Mouse (Mus musculus): Measurements from ENCODE around the gene Ccdc78. TPM values are rescaled to one million over a fixed set of nuclear protein-coding genes. Genes with fewer than 3 reads are reported as not detected.

The Ccdc78 gene
- polyA plus RNA-seq, 1 experiment from 2014 or later: 0.12 TPM

DNA sequence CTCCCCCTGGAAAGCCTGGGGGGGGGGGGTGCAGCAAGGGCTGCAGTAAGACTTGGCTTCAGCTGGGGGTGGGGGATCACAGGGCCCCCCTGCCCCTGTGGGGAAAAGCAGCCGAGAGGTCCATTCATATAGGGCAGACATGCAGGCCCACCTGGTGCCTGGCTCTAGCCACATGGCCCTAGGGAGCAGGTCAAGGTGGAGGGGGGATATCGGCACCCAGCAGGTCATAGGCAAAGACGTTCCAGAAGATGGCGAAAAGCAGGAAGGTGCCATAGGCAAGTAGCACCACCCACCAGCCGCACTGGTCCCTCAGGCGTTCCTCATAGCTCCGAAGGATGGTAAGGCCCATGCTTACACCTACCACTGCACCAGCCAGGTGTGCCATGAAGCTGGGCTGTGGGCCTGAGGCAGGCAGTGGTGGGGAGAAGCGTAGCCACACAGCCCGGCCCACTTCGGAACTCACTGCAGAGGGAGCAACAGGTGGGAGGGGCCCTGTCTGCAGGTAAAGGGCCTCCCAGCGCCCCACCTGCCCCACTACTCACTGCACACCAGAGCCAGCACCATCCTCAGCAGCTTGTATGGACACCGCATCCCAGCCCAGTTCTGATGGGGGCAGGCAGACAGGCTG, 48.3 kb downstream of the Ccdc78 start:
- H3K4me1 ChIP-seq (ENCODE audit: insufficient read depth): peaks cover 40% of the 10 kb centered on the region
- peak overlapping the region; percentile 97; the same call in 1 of the 2 replicates for H3K27ac ChIP-seq (ENCODE audit: low read depth)
- peaks cover 55% of the 10 kb centered on the region for H3K36me3 ChIP-seq (ENCODE audit: insufficient read depth)
- WGBS: 73% methylated on average over 12 of the region's 12 CpGs
- H3K4me2 ChIP-seq: peak overlapping the region; percentile 89
- no peaks in the 10 kb centered on the region for H3K9me3 ChIP-seq (ENCODE audit: low read depth, low read length)
- ATAC-seq (ENCODE audit: insufficient read depth) (no peak), DNase-seq (no peak)
- peak overlapping the region; percentile 69 for H3K9ac ChIP-seq
- no peaks in the 10 kb centered on the region for H3K27me3 ChIP-seq (ENCODE audit: insufficient read depth, low read length)
- peak overlapping the region; percentile 82 for H3K4me3 ChIP-seq (ENCODE audit: low read depth, low read length)
- TF ChIP-seq CTCF (IDR thresholded peaks at IDR 0.05; ENCODE audit: low read depth): no peak

DNA sequence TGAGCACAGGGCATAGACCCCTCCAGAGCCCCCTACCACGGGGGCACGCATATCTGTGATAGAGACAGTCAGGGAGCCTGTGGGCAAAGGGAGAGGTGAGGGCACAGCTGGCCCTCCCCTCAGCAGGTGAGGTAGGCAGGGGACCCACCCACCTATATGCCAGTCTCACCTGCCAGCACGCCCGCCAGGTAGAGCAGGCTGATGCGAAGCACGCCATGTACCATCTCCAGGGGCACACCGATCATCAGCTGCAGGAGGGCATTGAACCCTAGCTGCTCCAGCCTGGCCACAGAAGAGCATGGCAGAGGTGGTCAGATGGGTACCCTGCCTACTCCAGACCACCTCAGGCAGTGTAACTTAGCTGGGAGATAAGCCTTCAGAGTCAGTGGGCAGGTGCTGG, 48.9 kb downstream of the Ccdc78 start:
- peaks cover 37% of the 10 kb centered on the region for H3K4me1 ChIP-seq (ENCODE audit: insufficient read depth)
- H3K27me3 ChIP-seq (ENCODE audit: insufficient read depth, low read length): no peaks in the 10 kb centered on the region
- no peaks in the 10 kb centered on the region for H3K9me3 ChIP-seq (ENCODE audit: low read depth, low read length)
- no peak overlapping the region for H3K27ac ChIP-seq (ENCODE audit: low read depth)
- peak overlapping the region; percentile 89; the same call in 1 of the 2 replicates for H3K4me2 ChIP-seq
- no peak overlapping the region for H3K9ac ChIP-seq
- H3K4me3 ChIP-seq (ENCODE audit: low read depth, low read length): peak overlapping the region; percentile 82
- WGBS: 94% methylated on average over 7 of the region's 7 CpGs
- ATAC-seq (ENCODE audit: insufficient read depth): no peak
- DNase-seq: no peak
- TF ChIP-seq CTCF (IDR thresholded peaks at IDR 0.05; ENCODE audit: low read depth): no peak
- H3K36me3 ChIP-seq (ENCODE audit: insufficient read depth): peaks cover 55% of the 10 kb centered on the region

DNA sequence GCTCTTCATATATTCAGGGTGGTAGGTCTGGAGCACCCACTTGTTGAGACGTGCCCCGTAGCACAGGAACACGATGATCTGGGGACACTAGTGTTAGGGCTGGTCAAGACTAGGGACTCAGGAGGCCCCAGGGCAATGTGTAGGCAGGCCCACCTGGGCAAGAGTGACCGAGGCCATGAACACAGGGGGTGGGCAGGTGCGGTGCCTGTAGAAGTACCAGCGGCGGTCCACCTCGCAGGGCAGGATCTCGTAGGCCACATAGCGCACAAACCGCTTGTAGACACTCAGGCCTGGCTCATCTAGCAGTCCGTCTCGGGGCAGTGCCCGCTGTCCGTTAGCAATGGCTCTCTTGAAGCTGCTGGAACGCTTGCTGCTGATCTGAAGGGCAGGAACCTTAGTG, 49.4 kb downstream of the Ccdc78 start:
- peaks cover 37% of the 10 kb centered on the region for H3K4me1 ChIP-seq (ENCODE audit: insufficient read depth)
- no peak for ATAC-seq (ENCODE audit: insufficient read depth)
- no peaks in the 10 kb centered on the region for H3K9me3 ChIP-seq (ENCODE audit: low read depth, low read length)
- no peaks in the 10 kb centered on the region for H3K27me3 ChIP-seq (ENCODE audit: insufficient read depth, low read length)
- no peak overlapping the region for H3K4me3 ChIP-seq (ENCODE audit: low read depth, low read length)
- peak overlapping the region; percentile 4; the same call in 1 of the 2 replicates for H3K4me2 ChIP-seq
- H3K36me3 ChIP-seq (ENCODE audit: insufficient read depth): peaks cover 55% of the 10 kb centered on the region
- DNase-seq: no peak
- H3K27ac ChIP-seq (ENCODE audit: low read depth): no peak overlapping the region
- WGBS: 90% methylated on average over 16 of the region's 16 CpGs
- no peak overlapping the region for H3K9ac ChIP-seq
- no peak for TF ChIP-seq CTCF (IDR thresholded peaks at IDR 0.05; ENCODE audit: low read depth)

DNA sequence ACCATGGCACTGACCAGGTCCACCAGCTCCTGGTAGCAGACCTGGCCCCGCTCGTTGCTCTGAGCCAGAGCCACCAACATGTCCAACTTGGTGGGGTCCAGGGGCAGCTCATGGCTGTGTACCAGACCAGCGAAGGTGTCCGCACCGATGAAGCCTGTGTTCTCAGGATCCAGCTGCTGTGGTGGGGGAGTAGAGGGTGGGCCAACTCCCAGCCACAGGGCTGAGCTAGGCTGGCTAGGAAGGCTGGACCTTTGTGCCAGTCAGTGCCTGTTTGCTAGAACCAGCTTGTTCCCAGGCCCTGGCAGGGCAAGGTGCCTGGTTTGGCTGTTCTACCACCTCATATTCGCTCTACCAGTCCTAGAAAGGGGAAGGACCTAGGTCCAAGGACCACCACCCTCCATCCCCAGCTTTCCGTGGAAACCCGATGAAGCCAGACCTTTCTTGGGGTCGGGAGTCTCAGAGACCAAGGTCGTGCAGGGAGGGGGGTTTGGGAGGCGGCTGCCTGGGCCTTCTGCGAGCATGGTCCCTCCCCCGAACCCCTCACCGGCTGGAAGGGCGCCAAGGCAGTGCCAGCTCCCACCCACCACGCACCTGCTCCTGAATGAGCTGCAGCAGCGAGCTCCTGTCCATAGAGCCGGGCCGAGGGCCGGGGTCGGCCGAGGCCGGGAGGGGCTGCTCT, 50.2 kb downstream of the Ccdc78 start:
- WGBS: 19% methylated on average over 23 of the region's 23 CpGs
- TF ChIP-seq CTCF (IDR thresholded peaks at IDR 0.05; ENCODE audit: low read depth): no peak
- peaks cover 31% of the 10 kb centered on the region for H3K4me1 ChIP-seq (ENCODE audit: insufficient read depth)
- H3K9me3 ChIP-seq (ENCODE audit: low read depth, low read length): no peaks in the 10 kb centered on the region
- peak overlapping the region; percentile 34 for H3K4me3 ChIP-seq (ENCODE audit: low read depth, low read length)
- peak overlapping the region; percentile 53 for H3K9ac ChIP-seq
- no peaks in the 10 kb centered on the region for H3K27me3 ChIP-seq (ENCODE audit: insufficient read depth, low read length)
- no peak for DNase-seq
- H3K27ac ChIP-seq (ENCODE audit: low read depth): peak overlapping the region; percentile 30; the same call in 1 of the 2 replicates
- no peak for ATAC-seq (ENCODE audit: insufficient read depth)
- peak overlapping the region; percentile 74 for H3K4me2 ChIP-seq
- H3K36me3 ChIP-seq (ENCODE audit: insufficient read depth): peaks cover 55% of the 10 kb centered on the region

DNA sequence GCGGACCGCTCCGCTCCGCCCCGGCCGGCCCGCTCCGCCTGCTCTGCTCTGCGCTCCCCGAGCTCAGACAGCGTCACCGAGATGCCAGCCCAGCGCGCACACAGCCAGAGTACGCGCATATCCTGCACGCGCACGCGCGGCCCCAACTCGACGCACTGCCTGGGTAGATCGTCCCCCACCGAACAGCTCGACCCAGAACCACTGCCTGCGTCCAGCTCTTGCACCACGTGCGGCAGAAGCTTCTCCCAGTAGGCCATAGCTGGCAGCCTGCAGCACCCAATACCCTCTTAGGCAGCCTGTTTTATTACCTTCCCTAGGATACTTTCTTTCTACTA, 50.7 kb downstream of the Ccdc78 start, which contains the start of gene Rhbdl1:
Gene Rhbdl1 (minus strand): TSS at position 220 of the 335 bp plus-strand sequence.
- peak within 1 kb of the TSS; percentile 34 for H3K4me3 ChIP-seq (ENCODE audit: low read depth, low read length)
- peak within 1 kb of the TSS; percentile 30; the same call in 1 of the 2 replicates for H3K27ac ChIP-seq (ENCODE audit: low read depth)
- 2% methylated on average over 29 of the region's 29 CpGs for WGBS
- no peaks in the 10 kb centered on the region for H3K9me3 ChIP-seq (ENCODE audit: low read depth, low read length)
- H3K27me3 ChIP-seq (ENCODE audit: insufficient read depth, low read length): no peaks in the 10 kb centered on the region
- H3K36me3 ChIP-seq (ENCODE audit: insufficient read depth): peaks cover 55% of the 10 kb centered on the region
- peak; percentile 83 for DNase-seq
- peaks cover 26% of the 10 kb centered on the region for H3K4me1 ChIP-seq (ENCODE audit: insufficient read depth)
- ATAC-seq (ENCODE audit: insufficient read depth): peak; percentile 13; the same call in 1 of the 2 replicates
- peak within 1 kb of the TSS; percentile 53 for H3K9ac ChIP-seq
- peak within 1 kb of the TSS; percentile 74 for H3K4me2 ChIP-seq
- no peak for TF ChIP-seq CTCF (IDR thresholded peaks at IDR 0.05; ENCODE audit: low read depth)

DNA sequence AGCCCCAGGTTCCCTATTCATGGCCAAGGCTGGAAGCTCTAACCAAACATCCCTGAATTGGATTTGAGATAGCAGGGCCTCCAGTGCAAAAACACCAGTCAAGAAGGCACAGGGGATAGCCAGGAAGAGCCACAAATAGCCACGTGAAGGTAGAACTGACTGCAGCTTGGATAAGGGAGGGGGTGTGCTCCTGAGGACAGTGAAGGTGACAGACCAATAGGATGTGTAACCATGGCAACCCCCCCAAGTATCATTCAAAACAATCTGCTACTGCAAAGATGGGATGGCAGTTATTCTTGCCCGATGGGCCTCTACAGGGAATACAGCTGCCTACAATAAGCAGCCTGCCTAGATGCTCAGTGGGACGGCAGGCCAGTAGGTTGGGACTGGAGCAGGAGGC, 51.2 kb downstream of the Ccdc78 start:
- ATAC-seq (ENCODE audit: insufficient read depth): no peak
- H3K36me3 ChIP-seq (ENCODE audit: insufficient read depth): peaks cover 59% of the 10 kb centered on the region
- H3K9ac ChIP-seq: no peak overlapping the region
- H3K4me3 ChIP-seq (ENCODE audit: low read depth, low read length): no peak overlapping the region
- no peak for TF ChIP-seq CTCF (IDR thresholded peaks at IDR 0.05; ENCODE audit: low read depth)
- H3K4me2 ChIP-seq: peak overlapping the region; percentile 74
- no peak overlapping the region for H3K27ac ChIP-seq (ENCODE audit: low read depth)
- H3K4me1 ChIP-seq (ENCODE audit: insufficient read depth): peaks cover 26% of the 10 kb centered on the region
- peak; percentile 14 for DNase-seq
- no peaks in the 10 kb centered on the region for H3K9me3 ChIP-seq (ENCODE audit: low read depth, low read length)
- 51% methylated on average over 3 of the region's 3 CpGs for WGBS
- no peaks in the 10 kb centered on the region for H3K27me3 ChIP-seq (ENCODE audit: insufficient read depth, low read length)

DNA sequence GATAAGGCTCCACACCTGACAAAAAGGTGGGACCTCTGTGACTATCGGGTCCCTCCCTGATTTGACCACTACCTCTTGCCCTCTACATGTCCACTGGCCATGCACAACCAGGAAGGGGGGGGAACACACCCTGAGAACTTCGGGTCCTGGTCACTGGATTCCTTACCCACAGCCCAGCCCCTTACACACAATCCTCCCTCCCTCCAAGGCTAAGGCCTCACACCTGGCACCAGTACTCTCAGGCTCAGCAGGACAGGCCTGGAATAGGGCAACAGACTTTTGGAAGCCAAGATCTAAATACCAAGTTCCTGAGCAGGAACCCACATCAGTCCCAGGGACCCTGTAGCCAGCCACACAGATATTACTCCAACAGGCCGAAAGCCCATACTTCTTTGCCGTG, 52.5 kb downstream of the Ccdc78 start:
- TF ChIP-seq CTCF (IDR thresholded peaks at IDR 0.05; ENCODE audit: low read depth): no peak
- Histone ChIP-seq H3K9ac (no peak overlapping the region), H3K27me3 (ENCODE audit: insufficient read depth, low read length) (no peaks in the 10 kb centered on the region), H3K4me3 (ENCODE audit: low read depth, low read length) (no peak overlapping the region), H3K27ac (ENCODE audit: low read depth) (no peak overlapping the region), H3K4me1 (ENCODE audit: insufficient read depth) (peaks cover 31% of the 10 kb centered on the region), H3K9me3 (ENCODE audit: low read depth, low read length) (no peaks in the 10 kb centered on the region), H3K36me3 (ENCODE audit: insufficient read depth) (peaks cover 63% of the 10 kb centered on the region), H3K4me2 (no peak overlapping the region)
- WGBS: 83% methylated on average over 4 of the region's 4 CpGs
- DNase-seq: no peak
- no peak for ATAC-seq (ENCODE audit: insufficient read depth)

All from lung, embryonic 14.5 days (tissue).